Mouse (Mus musculus): ENCODE results near the gene Kcnq5. TPM values are rescaled to one million over a fixed set of nuclear protein-coding genes. Genes with fewer than 3 reads are reported as not detected.

Kcnq5 gene
- total and polyA plus RNA-seq, 3 experiments, result 6.5 to 8.7 (median 8.2) TPM

DNA sequence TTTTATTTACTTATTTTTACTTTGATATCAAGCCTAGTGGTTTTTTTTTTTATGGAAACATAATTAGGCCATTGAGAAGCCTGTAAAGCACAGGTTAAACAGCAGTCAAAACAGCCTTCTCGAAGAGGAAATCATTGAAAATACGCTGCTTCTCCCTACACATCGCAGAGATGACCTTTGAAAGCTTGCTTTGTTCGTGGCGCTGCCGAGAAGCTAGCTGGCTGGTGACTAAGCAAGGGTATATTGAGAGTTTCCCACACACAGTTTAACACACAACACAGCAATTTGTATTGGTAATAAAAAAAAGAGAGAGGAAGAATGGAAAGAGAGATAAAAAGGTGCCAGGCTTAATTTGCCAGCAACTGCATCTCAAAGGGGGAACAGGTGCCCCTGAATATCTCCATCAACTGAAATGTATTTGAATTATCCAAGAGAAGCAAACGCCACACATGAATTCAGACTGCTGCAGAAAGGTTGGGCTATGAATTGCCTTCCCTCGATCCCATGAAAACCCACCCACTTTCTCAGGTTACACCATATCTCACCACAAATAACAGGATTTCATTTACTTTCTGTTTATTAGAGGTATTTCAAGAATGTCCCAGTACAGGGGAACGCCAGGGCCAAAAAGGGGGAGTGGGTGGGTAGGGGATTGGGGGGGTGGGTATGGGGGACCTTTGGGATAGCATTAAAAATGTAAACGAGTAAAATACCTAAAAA is 461.8 kb downstream of the Kcnq5 start:
- no peaks in the 10 kb centered on the region for H3K79me2 ChIP-seq (replicated peaks; ENCODE audit: control insufficient read depth, extremely low read depth, insufficient read depth, poor library complexity, severe bottlenecking)
- in situ Hi-C loops (cut with MboI; ENCODE audit: low pct_ligation_motif_present, low pct_unique_long_range_greater_than_20kb, low sequenced_read_pairs) (no loop called here), dilution Hi-C loops (cut with MboI; ENCODE audit: extremely low pct_ligation_motif_present, extremely low pct_unique_long_range_greater_than_20kb, low sequenced_read_pairs) (no loop called here)

DNA sequence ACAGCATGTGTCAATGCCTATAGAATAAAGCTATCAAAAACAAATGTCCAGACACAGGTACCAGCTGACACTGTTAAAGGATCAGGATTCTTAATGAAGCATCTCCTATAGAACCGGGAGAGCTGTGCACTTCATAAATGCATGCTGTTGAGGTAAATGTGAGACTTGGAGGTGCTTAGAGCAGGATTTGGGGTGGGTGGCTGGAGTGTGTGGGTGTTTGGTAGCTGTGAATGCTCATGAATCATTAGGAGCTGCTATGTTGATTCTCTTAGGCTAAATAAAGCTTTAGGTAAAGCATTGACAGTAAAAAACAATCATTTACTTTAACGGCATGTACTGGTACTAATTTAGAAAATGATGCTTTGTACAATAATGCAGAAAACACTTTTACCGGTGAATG is 465.4 kb downstream of the Kcnq5 start:
- dilution Hi-C loops (cut with MboI; ENCODE audit: extremely low pct_ligation_motif_present, extremely low pct_unique_long_range_greater_than_20kb, low sequenced_read_pairs) (no loop called here), in situ Hi-C loops (cut with MboI; ENCODE audit: low pct_ligation_motif_present, low pct_unique_long_range_greater_than_20kb, low sequenced_read_pairs) (no loop called here)
- no peaks in the 10 kb centered on the region for H3K9me3 ChIP-seq (replicated peaks; ENCODE audit: low read length)
- no peak overlapping the region for H3K9ac ChIP-seq (ENCODE audit: insufficient read depth, low read depth)
- TF ChIP-seq HCFC1 (IDR thresholded peaks at IDR 0.05; ENCODE audit: low read depth, low read length) (no peak), IRF4 (IDR thresholded peaks at IDR 0.05; ENCODE audit: low read depth, low read length) (no peak), MAFK (IDR thresholded peaks at IDR 0.05; ENCODE audit: insufficient replicate concordance, low read length) (no peak), MAZ (IDR thresholded peaks at IDR 0.05; ENCODE audit: low read depth, low read length) (no peak), ZC3H11A (IDR thresholded peaks at IDR 0.05; ENCODE audit: low read depth, low read length) (no peak), ZMIZ1 (IDR thresholded peaks at IDR 0.05; ENCODE audit: low read depth, low read length) (no peak), CHD1 (IDR thresholded peaks at IDR 0.05; ENCODE audit: low read depth, low read length) (no peak), POLR2A (IDR thresholded peaks at IDR 0.05; ENCODE audit: low read depth, low read length) (no peak), NELFE (IDR thresholded peaks at IDR 0.05; ENCODE audit: low read depth, low read length) (no peak), CHD2 (IDR thresholded peaks at IDR 0.05; ENCODE audit: low read length) (no peak), MEF2A (IDR thresholded peaks at IDR 0.05; ENCODE audit: borderline replicate concordance, low read depth, low read length) (no peak), PAX5 (IDR thresholded peaks at IDR 0.05; ENCODE audit: low read length) (no peak), ZNF384 (IDR thresholded peaks at IDR 0.05; ENCODE audit: low read depth, low read length) (no peak), MXI1 (IDR thresholded peaks at IDR 0.05; ENCODE audit: low read depth, low read length) (no peak), TBP (conservative IDR thresholded peaks at IDR 0.05; ENCODE audit: low read depth, low read length) (no peak), CTCF (conservative IDR thresholded peaks at IDR 0.05 in 1 of 2, IDR thresholded peaks at IDR 0.05 in 1 of 2; ENCODE audit: low read depth in 2 of 2, low read length in 2 of 2) (no peak)
- no peaks in the 10 kb centered on the region for H3K79me2 ChIP-seq (replicated peaks; ENCODE audit: control insufficient read depth, extremely low read depth, insufficient read depth, poor library complexity, severe bottlenecking)
- no peak for DNase-seq (ENCODE audit: extremely low read depth)
- no peak overlapping the region for H3K4me2 ChIP-seq (ENCODE audit: insufficient read depth, low read depth, poor library complexity, severe bottlenecking)
- H3K27ac ChIP-seq (ENCODE audit: insufficient read depth, low read depth), result no peak overlapping the region
- H3K27me3 ChIP-seq (replicated peaks), result no peaks in the 10 kb centered on the region
- no peak overlapping the region for H3K4me3 ChIP-seq (replicated peaks in 1 of 3; ENCODE audit: low read depth in 2 of 3, low read length in 2 of 3, poor library complexity in 1 of 3)
- H3K36me3 ChIP-seq (replicated peaks in 1 of 2; ENCODE audit: control insufficient read depth in 1 of 2, insufficient read depth in 1 of 2, low read length in 1 of 2), result no peaks in the 10 kb centered on the region
- no peaks in the 10 kb centered on the region for H3K4me1 ChIP-seq (ENCODE audit: control insufficient read depth in 1 of 2, insufficient read depth in 2 of 2)

More for the DNA sequence above, 461.8 kb downstream of the Kcnq5 start:
- Histone ChIP-seq H3K4me1 (ENCODE audit: control insufficient read depth in 1 of 2, insufficient read depth in 2 of 2) (no peaks in the 10 kb centered on the region), H3K27ac (ENCODE audit: insufficient read depth, low read depth) (no peak overlapping the region), H3K4me3 (replicated peaks in 1 of 3; ENCODE audit: low read depth in 2 of 3, low read length in 2 of 3, poor library complexity in 1 of 3) (no peak overlapping the region), H3K36me3 (replicated peaks in 1 of 2; ENCODE audit: control insufficient read depth in 1 of 2, insufficient read depth in 1 of 2, low read length in 1 of 2) (no peaks in the 10 kb centered on the region), H3K9ac (ENCODE audit: insufficient read depth, low read depth) (no peak overlapping the region), H3K9me3 (replicated peaks; ENCODE audit: low read length) (no peaks in the 10 kb centered on the region), H3K4me2 (ENCODE audit: insufficient read depth, low read depth, poor library complexity, severe bottlenecking) (no peak overlapping the region), H3K27me3 (replicated peaks) (no peaks in the 10 kb centered on the region)
- no peak for DNase-seq (ENCODE audit: extremely low read depth)
- TF ChIP-seq USF2 (conservative IDR thresholded peaks at IDR 0.05; ENCODE audit: low read depth, low read length) (no peak), CHD2 (IDR thresholded peaks at IDR 0.05; ENCODE audit: low read length) (no peak), PAX5 (IDR thresholded peaks at IDR 0.05; ENCODE audit: low read length) (no peak), MAFK (IDR thresholded peaks at IDR 0.05; ENCODE audit: insufficient replicate concordance, low read length) (no peak), NRF1 (IDR thresholded peaks at IDR 0.05; ENCODE audit: low read depth, low read length) (no peak), JUN (IDR thresholded peaks at IDR 0.05; ENCODE audit: insufficient read depth, low read depth, low read length) (no peak), ZKSCAN1 (IDR thresholded peaks at IDR 0.05; ENCODE audit: borderline replicate concordance, low read depth, low read length) (no peak), HCFC1 (IDR thresholded peaks at IDR 0.05; ENCODE audit: low read depth, low read length) (no peak), ZMIZ1 (IDR thresholded peaks at IDR 0.05; ENCODE audit: low read depth, low read length) (no peak), RCOR1 (conservative IDR thresholded peaks at IDR 0.05; ENCODE audit: low read depth, low read length) (no peak), KAT2A (IDR thresholded peaks at IDR 0.05; ENCODE audit: insufficient replicate concordance, low read length) (no peak), MAZ (IDR thresholded peaks at IDR 0.05; ENCODE audit: low read depth, low read length) (no peak), MYC (IDR thresholded peaks at IDR 0.05; ENCODE audit: low read depth, low read length) (no peak), E2F4 (IDR thresholded peaks at IDR 0.05; ENCODE audit: insufficient replicate concordance, low read depth, low read length) (no peak), SMC3 (IDR thresholded peaks at IDR 0.05; ENCODE audit: low read depth, low read length) (no peak), ZC3H11A (IDR thresholded peaks at IDR 0.05; ENCODE audit: low read depth, low read length) (no peak), MAX (IDR thresholded peaks at IDR 0.05; ENCODE audit: low read length) (no peak), UBTF (IDR thresholded peaks at IDR 0.05; ENCODE audit: low read depth, low read length) (no peak), ETS1 (conservative IDR thresholded peaks at IDR 0.05; ENCODE audit: low read depth, low read length) (no peak), BHLHE40 (IDR thresholded peaks at IDR 0.05; ENCODE audit: low read depth, low read length) (no peak)
